Mouse (Mus musculus) brain, embryonic 14.5 days (tissue): Measurements from ENCODE around the gene Gm4952.

Experiments used
- CTCF ChIP-seq: fragments of 200-500 bp; IDR thresholded peaks from 2 replicates; pipeline ENCODE4 v1.5.1; 2012; ENCODE audit warnings: inconsistent platforms, mild to moderate bottlenecking, moderate library complexity, borderline replicate concordance; ENCODE audit not compliant: insufficient read depth, insufficient read length; ENCODE audit errors: extremely low read depth
- POLR2A ChIP-seq: fragments of 200-500 bp; IDR thresholded peaks from 2 replicates; pipeline ENCODE4 v1.6.1; 2012; ENCODE audit warnings: mild to moderate bottlenecking, inconsistent platforms, borderline replicate concordance; ENCODE audit not compliant: poor library complexity, insufficient read depth, insufficient read length, severe bottlenecking; ENCODE audit errors: extremely low read depth

DNA sequence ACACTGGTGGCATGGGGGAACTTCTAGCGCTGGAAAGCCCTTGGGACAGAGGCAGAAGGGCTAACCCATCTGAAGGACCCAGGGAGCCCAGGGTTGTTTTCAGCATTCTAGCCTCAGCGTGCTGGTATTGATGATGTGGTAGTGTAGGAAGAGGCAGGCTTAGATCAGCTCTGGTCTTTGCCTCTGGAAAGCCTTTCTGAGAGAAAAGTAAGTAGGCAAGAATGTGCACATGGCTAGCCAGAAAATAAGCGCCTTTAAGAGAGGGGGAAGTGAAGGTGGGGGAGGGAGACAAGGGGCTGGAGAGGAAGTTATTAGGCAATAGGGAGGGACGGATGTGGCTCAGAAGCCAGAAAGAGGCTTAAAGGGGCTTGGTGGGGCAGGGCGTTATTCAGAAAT, 25.8 kb upstream of the Gm4952 start:
- TF ChIP-seq CTCF (no peak), POLR2A (no peak)
